Mouse (Mus musculus): ENCODE data around the gene Gm3264.
"Not testable (repeated sequence)": the region's sequence is repeated elsewhere in the genome, so short reads cannot be mapped to it uniquely, and the experiment has no call there.

Gm3264 gene

GRCm38 (mm10) chr14:4855299-4855980 is at the start of gene Gm3264:
TSS of gene Gm3264 (plus strand) at chr14:4855576.
- peak; percentile 6 for DNase-seq (ENCODE audit: low spot score)

- DNase-seq (ENCODE audit: low spot score): not testable (repeated sequence)
Measured at GRCm38 (mm10) chr14:4806421-4806820, 49.0 kb upstream of the Gm3264 start.

- not testable (repeated sequence) for DNase-seq (ENCODE audit: low spot score)
Measured at GRCm38 (mm10) chr14:4821950-4822349, 33.4 kb upstream of the Gm3264 start.

DNA sequence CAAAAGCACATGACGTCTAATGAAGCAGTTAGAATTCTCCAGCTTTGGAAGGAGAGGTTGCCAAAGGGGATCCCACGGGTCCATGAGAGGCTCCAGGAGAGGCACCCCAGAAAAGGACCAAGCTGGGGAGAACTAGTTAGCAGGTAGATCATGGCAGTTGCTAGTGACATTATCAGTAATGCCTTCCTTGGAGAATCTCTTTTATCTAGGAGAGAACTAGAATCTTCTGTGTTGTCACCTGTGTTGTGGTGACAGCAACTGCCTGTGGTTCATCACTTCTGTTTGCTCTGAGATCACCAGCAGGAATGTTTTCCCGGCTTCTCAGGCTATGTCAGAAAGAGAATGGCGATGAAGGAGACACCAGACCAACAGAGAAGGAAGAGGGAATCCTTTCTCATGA is 17.6 kb upstream of the Gm3264 start, which contains the start of gene Gm3269:
TSS of gene Gm3269 (plus strand) at position 301 of the 400 bp plus-strand sequence.
- not testable (repeated sequence) for DNase-seq (ENCODE audit: low spot score)

- DNase-seq (ENCODE audit: low spot score): not testable (repeated sequence)
Measured at GRCm38 (mm10) chr14:4892116-4892515, 36.7 kb downstream of the Gm3264 start, which contains the start of gene Gm3278. TSS of gene Gm3278 (plus strand) at chr14:4892416.
